In the genomic region with DNA sequence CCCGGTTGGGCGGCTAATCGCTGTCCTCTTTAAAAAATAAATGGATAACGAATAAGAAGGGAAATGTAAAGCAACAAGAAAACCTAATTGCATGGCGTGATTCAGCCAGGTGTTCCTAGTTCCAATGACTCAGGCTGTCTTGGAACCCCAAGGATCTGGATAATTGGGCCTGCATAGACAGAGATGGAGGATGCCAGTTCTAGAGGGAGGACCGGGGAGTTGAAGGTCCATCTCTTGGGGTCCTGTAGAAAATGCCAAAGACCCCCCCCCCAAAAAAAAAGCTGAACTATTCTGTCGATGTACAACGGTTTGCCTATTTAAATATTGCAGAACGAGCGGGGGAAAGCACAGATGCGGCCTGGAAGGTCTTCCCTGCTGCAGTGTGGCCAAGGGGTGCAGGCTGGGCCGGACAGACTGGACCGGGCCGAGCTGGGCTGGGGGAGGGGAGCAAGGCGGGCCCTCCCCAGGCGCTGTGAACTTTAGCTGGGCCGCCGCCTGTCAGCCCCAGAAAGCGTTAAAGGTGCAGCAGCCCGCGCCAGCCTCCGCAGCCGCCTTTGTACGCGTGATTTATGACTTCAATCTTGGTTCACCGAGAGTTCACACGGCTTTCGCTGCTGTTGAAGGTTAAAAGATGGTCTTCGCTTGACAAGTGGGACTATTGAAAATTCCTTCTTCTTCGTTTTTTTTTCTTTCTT, we compare ENCODE assay signal across 9 mouse cellular contexts. TPM values are rescaled to one million over a fixed set of nuclear protein-coding genes. Genes with fewer than 3 reads are reported as not detected.
DNase-seq lines count a peak whose midpoint lies in the region; ATAC-seq lines count a peak whose summit lies in the region.
"Had no signal": no experiment of that assay in that cellular context is flagged by ENCODE, and none has a peak within 500 bp of the region (broad histone marks: within the 10 kb centered on the region; RNA-seq: fewer than 3 reads in every experiment).

No protein-coding gene starts in this region.

- DNase-seq in heart, postnatal 25 days (ENCODE audit: low spot score) = no peak
- DNase-seq in kidney, adult 18-20 months = peak; percentile 77
- DNase-seq in neural tube, embryonic 11.5 days (ENCODE audit: low spot score) = peak; percentile 89
- DNase-seq in adipocyte (ENCODE audit: low spot score) = no peak
- DNase-seq in layer of hippocampus, postnatal 25 days (ENCODE audit: extremely low spot score in 1 of 2, low spot score in 1 of 2) = no peak

- H3K27me3 ChIP-seq in heart, embryonic 14.5 days (ENCODE audit: control insufficient read depth, insufficient read depth, low read length) = peaks cover 95% of the 10 kb centered on the region
- no peaks in the 10 kb centered on the region for H3K27me3 ChIP-seq in neural tube, embryonic 11.5 days (ENCODE audit: control insufficient read depth, insufficient read depth, low read length)

- H3K27ac ChIP-seq in heart, embryonic 14.5 days (replicated peaks in 1 of 2; ENCODE audit: control insufficient read depth in 1 of 2, insufficient read depth in 1 of 2, low read depth in 2 of 2, low read length in 2 of 2) = no peak overlapping the region
- H3K27ac ChIP-seq in brown adipose tissue, adult 24 weeks (replicated peaks; ENCODE audit: low read depth, low read length) = peak overlapping the region; percentile 95
- peak overlapping the region; percentile 98 for H3K27ac ChIP-seq in neural tube, embryonic 11.5 days (ENCODE audit: low read depth, low read length)

- H3K4me2 ChIP-seq in heart, embryonic 14.5 days (ENCODE audit: low read length) = 0 out of 2 replicates have a peak overlapping the region, but pooled peaks have one; percentile 11
- peak overlapping the region; percentile 79 for H3K4me2 ChIP-seq in neural tube, embryonic 11.5 days (ENCODE audit: low read depth)

- no peaks in the 10 kb centered on the region for H3K9me3 ChIP-seq in heart, embryonic 14.5 days (ENCODE audit: control insufficient read depth, low read length)
- no peaks in the 10 kb centered on the region for H3K9me3 ChIP-seq in neural tube, embryonic 11.5 days (ENCODE audit: control insufficient read depth, low read length)

- no peaks in the 10 kb centered on the region for H3K36me3 ChIP-seq in heart, embryonic 14.5 days (ENCODE audit: control insufficient read depth, insufficient read depth, low read length)
- H3K36me3 ChIP-seq in neural tube, embryonic 11.5 days (ENCODE audit: control insufficient read depth, insufficient read depth, low read length) = no peaks in the 10 kb centered on the region

- intact Hi-C loops in heart, postnatal 25 days (cut with DNase I) = no loop called here

- no peaks in the 10 kb centered on the region; a peak in 1 of 4 replicates for H3K4me1 ChIP-seq in heart, embryonic 14.5 days (ENCODE audit: control insufficient read depth in 2 of 2, insufficient read depth in 2 of 2, low read length in 2 of 2)
- no peaks in the 10 kb centered on the region for H3K4me1 ChIP-seq in brown adipose tissue, adult 24 weeks (ENCODE audit: control insufficient read depth, insufficient read depth, insufficient read length, low read length)
- H3K4me1 ChIP-seq in neural tube, embryonic 11.5 days (ENCODE audit: control insufficient read depth, insufficient read depth, low read length) = peaks cover 59% of the 10 kb centered on the region

- peak overlapping the region in 1 of 2 experiments; percentile 8; a peak in 1 of 4 replicates for H3K4me3 ChIP-seq in heart, embryonic 14.5 days (ENCODE audit: control insufficient read depth in 1 of 2, insufficient read depth in 1 of 2, low read depth in 1 of 2, low read length in 2 of 2)
- H3K4me3 ChIP-seq in brown adipose tissue, adult 24 weeks (ENCODE audit: insufficient read depth, low read depth, low read length) = peak overlapping the region; percentile 63
- H3K4me3 ChIP-seq in neural tube, embryonic 11.5 days (ENCODE audit: low read depth, low read length) = peak overlapping the region; percentile 56

- no peak overlapping the region for H3K9ac ChIP-seq in heart, embryonic 14.5 days (ENCODE audit: low read length)
- peak overlapping the region; percentile 95 for H3K9ac ChIP-seq in neural tube, embryonic 11.5 days (ENCODE audit: low read length)

- WGBS in heart, embryonic 14.5 days = under 1% methylated on average over 30 of the region's 30 CpGs
- under 1% methylated on average over 30 of the region's 30 CpGs for WGBS in neural tube, embryonic 11.5 days

- no peak for ATAC-seq in heart, embryonic 14.5 days (ENCODE audit: insufficient number of reproducible peaks, insufficient read depth, low FRiP score, low read depth)
- peak; percentile 61 for ATAC-seq in neural tube, embryonic 11.5 days (ENCODE audit: insufficient read depth, low FRiP score, low TSS enrichment)
- no peak for ATAC-seq in erythroblast, adult 5-6 weeks (replicated peaks; ENCODE audit: low FRiP score, poor library complexity, severe bottlenecking)

RNA-seq across cellular contexts. Expression of gene Hoxc4, which starts 42.5 kb away (rescaled TPM):
- polyA plus RNA-seq in heart, embryonic 14.5 days (2014; fragmentation: Nextera tagmentation; extraction: Ambion mirVana) = 0.30 TPM in 1 of 2 replicates, not detected in the other
- not detected for total RNA-seq in heart, postnatal 25 days (2021)
- polyA plus RNA-seq in brown adipose tissue, adult 24 weeks (2012; ENCODE audit: insufficient read depth, insufficient read length, missing spikeins) = 9.4 and 13.7 TPM in 2 replicates
- polyA plus RNA-seq in neural tube, embryonic 11.5 days (2014; fragmentation: Nextera tagmentation; extraction: Ambion mirVana) = 62.6 and 67.3 TPM in 2 replicates
- not detected for total RNA-seq in layer of hippocampus, postnatal 25 days (2021)
- not detected in 2 replicates for total RNA-seq in erythroblast, adult 5-6 weeks (2015; ENCODE audit: low replicate concordance)
- not detected in 2 replicates for total RNA-seq in erythroblast, adult 5-6 weeks (2017; ENCODE audit: low replicate concordance)
- total RNA-seq: neutrophil, adult 5-6 weeks had no signal

Comparison
In these comparisons a context has a peak if more than half of its experiments do, and no peak if none do; other contexts are left out.
1. H3K27ac ChIP-seq: peak in brown adipose tissue, adult 24 weeks (single experiment) and neural tube, embryonic 11.5 days (single experiment); none in heart, embryonic 14.5 days (0 of 2).
2. DNase-seq: peak in kidney, adult 18-20 months (single experiment) and neural tube, embryonic 11.5 days (single experiment); none in heart, postnatal 25 days (single experiment), adipocyte (single experiment) and layer of hippocampus, postnatal 25 days (0 of 2).